Mouse (Mus musculus): ENCODE measurements at regions not wholly inside any gene's neighbourhood (a gene's known extent, or its start where the extent isn't known, plus 50 kb on each side); places are given as distances from the start of the nearest gene placed in this dataset.

DNA sequence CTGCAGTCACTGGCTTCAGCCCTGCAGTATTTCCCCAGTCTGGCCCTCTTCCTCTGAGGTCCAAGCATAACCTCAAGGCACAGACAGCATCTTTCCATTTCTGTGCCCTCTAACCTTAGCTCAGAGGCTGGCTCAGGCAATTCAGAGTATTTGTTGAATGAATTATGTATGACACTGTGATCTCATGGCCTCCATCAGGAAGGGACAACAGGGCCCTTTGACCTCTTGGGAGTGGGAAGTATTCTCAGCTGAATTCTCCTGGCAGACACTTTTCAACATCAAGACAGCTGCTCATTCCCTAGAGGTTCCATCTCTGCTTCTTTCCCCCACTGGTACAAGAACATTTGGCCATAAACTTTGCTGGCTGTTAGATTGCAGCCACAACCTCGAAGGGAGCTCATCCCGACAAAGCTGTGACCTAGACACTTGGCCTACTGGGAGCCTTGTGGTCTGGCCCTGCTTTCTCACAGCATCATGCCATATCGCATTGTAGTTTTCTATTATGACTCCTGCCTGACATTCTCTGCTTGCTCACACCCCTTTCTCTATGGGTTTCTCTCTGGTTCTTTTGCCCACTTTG is 150.2 kb downstream of the Dmrta2 start:
- TF ChIP-seq CTCF (IDR thresholded peaks at IDR 0.05; ENCODE audit: extremely low read depth, insufficient read depth, low read length), result no peak
- TF ChIP-seq POLR2A (IDR thresholded peaks at IDR 0.05; ENCODE audit: extremely low read depth, insufficient read depth, low read length), result no peak
